Mouse (Mus musculus) urinary bladder, postnatal 10 days (tissue): ENCODE data around the gene Gemin7.

Experiments
- DNase-seq: peaks from one replicate; pipeline ENCODE4 v3.0.0; 2022; ENCODE audit warnings: low spot score

The Gemin7 gene

GRCm38 (mm10) chr7:19547344-19547969 is 29.9 kb downstream of the Gemin7 start:
- DNase-seq = no peak

GRCm38 (mm10) chr7:19546007-19546406 is 31.4 kb downstream of the Gemin7 start:
- DNase-seq = no peak

DNA sequence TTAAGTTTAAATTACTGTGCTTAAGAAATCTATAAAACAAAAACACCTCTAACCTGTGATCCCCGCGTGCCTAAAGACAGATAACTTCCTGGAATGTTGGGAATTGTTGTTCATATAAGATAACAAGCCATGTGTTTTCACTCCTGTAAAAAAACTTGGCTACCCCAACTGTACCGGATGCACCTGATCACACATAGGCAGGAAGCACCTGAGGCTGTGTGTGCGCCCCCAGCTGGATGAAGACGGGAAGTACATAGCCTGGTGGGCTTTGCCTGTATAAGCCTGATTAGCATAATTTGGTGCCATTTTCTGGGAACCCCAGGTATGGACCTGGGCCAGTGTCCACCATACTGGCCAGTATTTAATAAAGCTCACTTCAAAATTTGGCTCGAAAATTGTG is 33.8 kb downstream of the Gemin7 start:
- no peak for DNase-seq

- DNase-seq = no peak
These were observed 35.2 kb downstream of the Gemin7 start for GRCm38 (mm10) chr7:19542155-19542691.

DNA sequence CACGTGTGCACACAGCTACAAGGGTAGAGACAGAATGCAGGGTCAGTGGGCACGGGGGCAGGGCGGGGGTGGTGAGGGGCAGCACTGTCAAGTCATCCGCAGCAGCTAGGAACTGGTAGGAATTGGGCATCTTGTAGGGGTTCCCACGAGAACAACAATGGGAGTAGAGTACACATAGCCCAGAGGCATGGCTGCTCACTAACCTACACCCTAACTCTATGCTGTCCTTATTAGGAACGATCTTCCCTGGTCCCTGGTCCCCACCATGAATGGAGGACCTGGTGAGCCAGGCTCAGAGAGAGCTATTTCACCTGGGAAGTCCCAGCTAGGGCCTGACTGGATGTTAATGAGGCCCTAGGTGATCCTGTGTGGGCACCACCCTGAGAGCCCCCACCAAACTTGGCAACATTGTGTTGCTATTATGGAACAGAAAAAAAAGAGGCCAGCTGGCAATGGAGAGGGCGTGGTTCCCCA is 35.7 kb downstream of the Gemin7 start:
- DNase-seq = no peak

DNA sequence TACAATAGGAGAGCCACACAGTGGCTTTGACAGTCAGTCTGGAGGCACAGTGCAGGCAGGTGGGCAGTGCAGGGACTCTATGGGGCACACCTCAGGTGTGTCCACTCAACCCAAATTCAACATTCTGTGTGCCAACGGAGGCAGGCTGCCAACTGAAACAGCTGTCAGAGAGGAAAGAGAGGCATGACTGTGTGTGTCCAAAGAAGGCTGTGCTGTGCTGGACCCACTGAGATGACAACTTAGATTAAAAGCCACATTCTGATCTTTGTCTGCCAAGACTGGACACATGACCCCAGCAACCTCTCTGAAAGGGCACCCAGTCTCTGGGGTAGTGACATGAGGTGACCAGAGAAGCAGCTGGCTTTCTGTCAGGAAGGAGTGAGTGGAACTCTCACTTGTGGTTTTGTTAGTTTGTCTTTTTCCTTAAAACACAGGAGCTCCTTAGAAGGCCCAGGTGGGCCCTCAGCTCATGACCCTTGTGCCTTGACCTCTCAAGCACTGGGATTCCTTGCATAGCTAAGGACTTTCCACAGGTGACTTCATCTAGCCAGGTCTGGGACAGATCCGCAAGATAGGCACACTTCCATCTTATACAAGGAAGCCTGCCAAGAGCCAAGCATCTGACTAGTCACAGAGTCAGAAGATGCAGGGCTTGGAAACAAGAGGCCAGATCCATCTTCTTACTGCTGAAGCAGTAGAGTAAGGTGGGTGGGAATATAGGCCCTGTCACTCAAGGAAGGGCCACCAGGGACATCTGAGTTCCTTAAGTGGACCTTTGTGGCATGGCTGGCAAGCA is 36.4 kb downstream of the Gemin7 start:
- DNase-seq = no peak

GRCm38 (mm10) chr7:19534676-19535075 is 42.7 kb downstream of the Gemin7 start:
- DNase-seq = no peak

- DNase-seq = no peak
These were observed 45.2 kb downstream of the Gemin7 start for GRCm38 (mm10) chr7:19532240-19532639.

DNA sequence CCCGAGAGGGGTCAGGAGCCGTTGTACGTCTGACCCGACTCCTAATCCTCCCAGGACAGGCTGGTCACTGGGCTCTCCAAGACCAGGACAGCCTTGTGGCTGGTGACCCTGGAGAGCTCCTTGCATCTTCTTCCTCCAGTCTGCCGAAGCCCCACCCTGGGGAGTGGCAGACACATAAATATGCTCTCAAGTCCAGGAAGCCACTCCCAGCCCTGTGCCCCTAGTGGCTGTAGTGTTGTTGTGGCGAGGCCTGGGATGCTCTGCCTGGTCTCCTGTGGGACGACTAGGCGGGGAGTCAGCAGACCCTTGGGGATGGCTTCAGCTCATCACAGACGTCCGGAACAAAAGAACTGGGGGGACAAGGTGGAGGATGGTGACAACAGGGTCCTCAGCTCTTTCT is 46.3 kb downstream of the Gemin7 start:
- DNase-seq = no peak

- no peak for DNase-seq
These were observed 52.3 kb downstream of the Gemin7 start for GRCm38 (mm10) chr7:19525105-19525481.

DNA sequence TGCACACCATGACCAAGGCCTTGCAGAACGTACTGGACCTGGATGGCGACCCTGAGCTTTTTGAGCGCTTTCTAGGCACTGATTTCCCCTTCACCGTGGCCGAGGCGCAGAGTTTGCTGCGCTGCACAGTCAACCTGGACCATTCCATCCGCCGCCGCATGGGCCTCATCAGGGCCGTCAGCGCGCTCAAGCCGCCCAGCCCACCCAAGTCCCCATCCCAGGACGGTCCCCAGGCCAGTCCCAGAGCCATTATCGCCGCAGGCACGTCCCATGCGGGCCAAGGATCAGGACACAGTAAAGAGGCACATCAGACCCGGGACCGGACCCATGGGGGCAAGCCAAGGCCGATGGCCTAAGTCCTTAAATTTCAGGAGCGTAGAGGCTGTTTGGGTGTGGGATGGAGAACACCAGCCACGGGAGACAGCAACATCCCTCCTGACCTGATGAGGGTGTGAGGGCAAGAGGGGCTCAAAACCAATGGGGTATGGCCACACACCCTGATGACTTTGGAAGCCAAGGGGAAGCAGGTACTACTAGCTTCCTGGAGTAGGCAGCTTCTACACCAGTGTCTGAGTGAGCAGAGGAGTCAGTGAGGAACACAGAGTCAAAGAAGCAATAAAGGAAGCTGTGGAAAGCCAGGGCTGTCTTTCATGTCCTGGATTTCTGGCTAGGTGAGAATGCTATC is 52.8 kb downstream of the Gemin7 start:
- DNase-seq = no peak

DNA sequence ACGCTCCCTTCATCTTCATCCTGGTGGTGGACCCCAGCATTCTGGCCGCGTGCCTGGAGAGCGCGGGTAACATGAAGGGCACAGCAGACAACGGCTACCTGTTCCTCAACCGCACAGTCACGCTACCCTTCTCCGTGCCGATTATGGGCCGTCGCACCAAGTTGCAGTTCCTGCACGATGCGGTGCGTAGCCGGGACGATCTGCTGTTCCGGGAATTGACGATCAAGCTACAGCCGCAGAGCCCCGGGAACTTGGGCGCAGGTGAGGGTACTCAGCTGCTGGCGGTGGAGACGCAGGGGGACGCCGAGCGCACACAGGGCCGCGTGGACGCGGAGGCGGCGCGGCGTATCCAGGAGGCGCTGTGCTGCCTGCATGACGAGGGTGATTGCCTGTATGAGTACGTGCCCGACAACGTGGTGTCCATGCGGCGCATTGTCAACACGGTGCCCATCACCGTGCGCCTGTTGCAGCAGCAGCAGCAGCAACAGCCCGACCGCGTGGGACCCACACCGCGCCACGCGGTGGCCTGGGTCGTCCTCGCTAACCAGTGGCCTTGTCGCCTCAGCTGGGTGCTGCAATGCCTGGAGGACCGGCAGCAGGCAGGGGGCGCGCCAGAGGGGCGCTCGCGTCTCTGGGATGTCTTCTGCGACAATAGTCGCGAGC is 53.5 kb downstream of the Gemin7 start:
- no peak for DNase-seq

GRCm38 (mm10) chr7:19523017-19523756 is 54.2 kb downstream of the Gemin7 start:
- DNase-seq = no peak

DNA sequence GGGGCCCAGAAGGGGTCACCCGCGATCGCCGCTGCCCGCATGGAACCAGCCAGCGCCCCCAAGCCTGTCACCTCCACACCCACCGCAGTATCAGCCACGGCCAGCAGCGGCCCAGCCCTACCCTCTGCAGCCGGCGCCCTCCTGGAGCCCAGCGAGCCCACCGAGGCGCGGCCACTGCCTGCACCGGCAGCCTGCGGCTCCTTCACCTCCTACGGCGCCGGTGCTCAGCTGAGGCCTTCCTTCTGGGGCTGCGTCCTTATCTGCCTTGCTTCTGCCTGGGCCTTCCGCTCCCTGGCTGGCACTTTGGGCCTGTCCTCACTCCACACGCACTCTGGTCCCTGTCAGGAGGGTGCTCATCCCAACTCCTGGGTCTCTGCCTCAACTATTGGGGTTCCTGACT is 57.4 kb downstream of the Gemin7 start:
- no peak for DNase-seq

DNA sequence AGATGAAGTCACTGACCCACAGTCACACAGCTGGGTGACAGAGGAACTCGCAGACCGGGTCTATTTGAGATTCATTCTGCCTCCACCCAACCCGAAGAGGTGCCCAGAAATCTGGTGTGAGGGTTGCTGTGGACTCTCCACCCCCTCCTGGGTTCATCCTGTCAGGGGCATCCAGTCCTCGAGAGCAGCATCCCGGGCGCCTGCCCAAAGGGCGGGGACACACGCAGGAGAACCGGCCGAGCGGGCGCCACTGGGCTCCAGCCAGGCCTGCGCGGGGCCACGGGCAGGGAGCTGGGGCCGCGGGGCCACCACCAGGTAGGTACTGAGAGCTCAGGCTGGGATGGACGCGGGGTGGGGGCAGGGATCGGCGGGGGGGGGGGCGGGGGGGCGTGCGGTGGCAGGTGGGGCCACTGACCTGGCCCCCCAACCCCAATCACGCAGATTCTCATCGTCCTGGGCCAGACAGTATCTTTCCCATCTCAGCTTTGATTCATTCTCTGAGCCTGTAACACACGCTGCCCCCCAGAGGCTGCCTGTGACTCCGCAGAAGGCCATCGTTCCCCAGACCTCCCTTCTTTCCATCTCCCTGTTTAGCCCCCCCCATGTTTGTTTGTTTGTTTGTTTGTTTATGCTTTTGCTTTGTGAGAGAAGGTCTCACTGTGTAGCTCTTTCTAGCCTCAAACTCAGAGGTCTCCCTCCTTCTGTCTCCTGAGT is 59.6 kb downstream of the Gemin7 start, which contains the start of gene Nkpd1:
TSS of gene Nkpd1 (plus strand) at position 187 of the 714 bp plus-strand sequence.
- DNase-seq = no peak
